19 mouse cellular contexts compared by ENCODE assay signal in the genomic region with DNA sequence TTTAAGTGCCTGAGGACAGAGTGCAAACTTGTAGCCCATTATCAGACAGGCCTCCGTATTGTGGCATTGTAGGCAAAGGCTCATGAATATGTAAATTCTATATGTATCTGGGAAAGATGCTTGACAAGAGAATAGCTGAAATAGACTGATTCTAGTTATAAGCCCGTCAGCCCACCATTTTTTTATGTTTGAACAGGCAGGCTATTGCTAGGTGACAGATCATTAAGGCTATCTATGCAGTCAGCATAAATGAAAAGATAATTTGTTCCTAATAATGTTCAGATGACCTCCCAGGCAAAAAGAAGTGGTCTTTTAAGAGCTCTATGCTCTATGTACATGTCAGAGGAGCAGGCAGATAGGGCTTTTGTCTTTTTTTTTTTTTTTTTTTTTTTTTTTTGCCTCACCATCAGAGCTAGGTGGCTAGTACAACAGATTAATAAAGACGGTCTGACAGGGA.
DNase-seq lines count a peak whose midpoint lies in the region; ATAC-seq lines count a peak whose summit lies in the region.
"Had no signal": no experiment of that assay in that cellular context is flagged by ENCODE, and none has a peak within 500 bp of the region (broad histone marks: within the 10 kb centered on the region; RNA-seq: fewer than 3 reads in every experiment).

No protein-coding gene starts in this region.

- no peak overlapping the region for H3K9ac ChIP-seq in midbrain, embryonic 11.5 days (ENCODE audit: low read length)
- H3K9ac ChIP-seq in hindbrain, embryonic 12.5 days, result no peak overlapping the region
- no peak overlapping the region for H3K9ac ChIP-seq in midbrain, embryonic 13.5 days (replicated peaks)
- H3K9ac ChIP-seq: limb, embryonic 12.5 days; liver, embryonic 13.5 days; lung, embryonic 15.5 days had no signal

- no peak overlapping the region for H3K27ac ChIP-seq in midbrain, embryonic 11.5 days (ENCODE audit: low read depth, low read length)
- H3K27ac ChIP-seq in midbrain, embryonic 10.5 days (replicated peaks), result no peak overlapping the region
- no peak overlapping the region for H3K27ac ChIP-seq in hindbrain, embryonic 12.5 days
- H3K27ac ChIP-seq in midbrain, embryonic 13.5 days, result no peak overlapping the region
- H3K27ac ChIP-seq: gastrocnemius, adult 2 months; limb, embryonic 12.5 days; liver, embryonic 13.5 days; lung, embryonic 15.5 days had no signal

- no peak overlapping the region for H3K4me3 ChIP-seq in midbrain, embryonic 11.5 days (ENCODE audit: low read depth, low read length)
- no peak overlapping the region for H3K4me3 ChIP-seq in midbrain, embryonic 10.5 days
- no peak overlapping the region for H3K4me3 ChIP-seq in hindbrain, embryonic 12.5 days
- H3K4me3 ChIP-seq in midbrain, embryonic 13.5 days (replicated peaks), result no peak overlapping the region
- H3K4me3 ChIP-seq: gastrocnemius, adult 2 months; limb, embryonic 12.5 days; liver, embryonic 13.5 days; lung, embryonic 15.5 days; myocyte had no signal

- no peaks in the 10 kb centered on the region for H3K36me3 ChIP-seq in midbrain, embryonic 11.5 days (ENCODE audit: control insufficient read depth, insufficient read depth, low read length)
- no peaks in the 10 kb centered on the region for H3K36me3 ChIP-seq in midbrain, embryonic 10.5 days
- H3K36me3 ChIP-seq in hindbrain, embryonic 12.5 days, result no peaks in the 10 kb centered on the region
- no peaks in the 10 kb centered on the region for H3K36me3 ChIP-seq in midbrain, embryonic 13.5 days
- H3K36me3 ChIP-seq: limb, embryonic 12.5 days; liver, embryonic 13.5 days; lung, embryonic 15.5 days had no signal

- ATAC-seq in midbrain, embryonic 11.5 days (ENCODE audit: low FRiP score), result peak; percentile 82
- peak; percentile 89 for ATAC-seq in hindbrain, embryonic 12.5 days (ENCODE audit: low FRiP score)
- ATAC-seq in midbrain, embryonic 13.5 days, result peak; percentile 89
- ATAC-seq in activated CD4-positive, CD25-positive, alpha-beta regulatory T cell, adult 4 months, result no peak

- no peaks in the 10 kb centered on the region for H3K4me1 ChIP-seq in midbrain, embryonic 11.5 days (ENCODE audit: control insufficient read depth, insufficient read depth, low read length)
- no peaks in the 10 kb centered on the region for H3K4me1 ChIP-seq in midbrain, embryonic 10.5 days
- H3K4me1 ChIP-seq in hindbrain, embryonic 12.5 days, result no peaks in the 10 kb centered on the region
- 0 out of 2 replicates have a peak, but pooled peaks cover 2% of the 10 kb centered on the region for H3K4me1 ChIP-seq in midbrain, embryonic 13.5 days (replicated peaks)
- H3K4me1 ChIP-seq: limb, embryonic 12.5 days; liver, embryonic 13.5 days; lung, embryonic 15.5 days had no signal

- H3K9me3 ChIP-seq in midbrain, embryonic 11.5 days (ENCODE audit: control insufficient read depth, low read length), result no peaks in the 10 kb centered on the region
- H3K9me3 ChIP-seq in midbrain, embryonic 10.5 days (replicated peaks), result no peaks in the 10 kb centered on the region
- no peaks in the 10 kb centered on the region for H3K9me3 ChIP-seq in hindbrain, embryonic 12.5 days (replicated peaks)
- no peaks in the 10 kb centered on the region for H3K9me3 ChIP-seq in midbrain, embryonic 13.5 days
- H3K9me3 ChIP-seq: limb, embryonic 12.5 days; liver, embryonic 13.5 days; lung, embryonic 15.5 days had no signal

- no peaks in the 10 kb centered on the region for H3K27me3 ChIP-seq in midbrain, embryonic 11.5 days (ENCODE audit: control insufficient read depth, insufficient read depth, low read length)
- no peaks in the 10 kb centered on the region for H3K27me3 ChIP-seq in midbrain, embryonic 10.5 days (ENCODE audit: low read depth, poor library complexity, severe bottlenecking)
- H3K27me3 ChIP-seq in hindbrain, embryonic 12.5 days, result no peaks in the 10 kb centered on the region
- H3K27me3 ChIP-seq in midbrain, embryonic 13.5 days, result no peaks in the 10 kb centered on the region
- H3K27me3 ChIP-seq: limb, embryonic 12.5 days; liver, embryonic 13.5 days; lung, embryonic 15.5 days had no signal

- DNase-seq in midbrain, embryonic 11.5 days (ENCODE audit: low spot score, missing footprints), result no peak
- DNase-seq in midbrain, embryonic 10.5 days (ENCODE audit: low spot score), result no peak
- no peak for DNase-seq in right cerebral cortex, adult 18-20 months
- no peak for DNase-seq in left cerebral cortex, adult 11 months (ENCODE audit: low spot score)
- DNase-seq: adrenal gland, postnatal 25 days; B cell, adult 2 months; cerebellum, adult 8-10 months; gastrocnemius, adult 2 months; heart, adult 11 months; kidney, adult 18-20 months; kidney, postnatal 14 days; liver, embryonic 13.5 days; thymus, postnatal 25 days had no signal

- 44% methylated on average over 3 of the region's 3 CpGs for WGBS in midbrain, embryonic 11.5 days
- WGBS in midbrain, embryonic 10.5 days, result 67% methylated on average over 3 of the region's 3 CpGs
- WGBS in hindbrain, embryonic 12.5 days, result 25% methylated on average over 3 of the region's 3 CpGs
- WGBS in midbrain, embryonic 13.5 days, result 24% methylated on average over 3 of the region's 3 CpGs

- no peak overlapping the region for H3K4me2 ChIP-seq in midbrain, embryonic 11.5 days
- H3K4me2 ChIP-seq in hindbrain, embryonic 12.5 days (replicated peaks), result no peak overlapping the region
- no peak overlapping the region for H3K4me2 ChIP-seq in midbrain, embryonic 13.5 days (replicated peaks)
- H3K4me2 ChIP-seq: limb, embryonic 12.5 days; liver, embryonic 13.5 days; lung, embryonic 15.5 days had no signal
